Comparison of ENCODE assay signal across 17 mouse cellular contexts in the genomic region with DNA sequence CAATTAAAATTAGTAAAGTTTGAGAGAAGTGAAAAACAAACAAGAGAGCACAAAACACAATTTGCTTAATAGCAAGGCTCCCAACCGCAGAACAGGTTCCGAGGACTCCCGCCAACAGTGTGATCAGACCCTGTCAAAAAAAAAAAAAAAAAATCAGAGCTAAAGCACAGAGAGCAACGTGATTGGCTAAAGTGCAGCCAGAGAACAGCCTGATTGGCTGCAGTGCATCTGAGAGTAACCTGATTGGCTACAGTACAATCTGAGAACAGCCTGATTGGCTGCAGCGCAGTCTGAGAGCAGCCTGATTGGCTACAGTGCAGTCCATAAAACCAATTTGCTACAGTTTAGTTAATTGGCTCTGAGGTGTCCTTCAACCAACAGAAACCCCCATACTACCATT.
"Had no signal": no experiment of that assay in that cellular context is flagged by ENCODE, and none has a peak within 500 bp of the region (broad histone marks: within the 10 kb centered on the region; RNA-seq: fewer than 3 reads in every experiment).

No protein-coding gene starts in this region.

- ATAC-seq: midbrain, embryonic 16.5 days had no signal

- H3K9me3 ChIP-seq: liver, embryonic 13.5 days; midbrain, embryonic 12.5 days; stomach, embryonic 15.5 days had no signal

- H3K27ac ChIP-seq: left cerebral cortex, adult 2 months; liver, embryonic 13.5 days; midbrain, embryonic 12.5 days; stomach, embryonic 15.5 days had no signal

- DNase-seq: kidney, adult 18-20 months; kidney, adult 9 months; kidney, postnatal 14 days; kidney, postnatal 4 days; layer of hippocampus, postnatal 36 days; liver, embryonic 13.5 days; lung, adult 2 months; lung, postnatal 14 days; lung, postnatal 4 days; spleen, adult 18-20 months; thymus, adult 2 months; thymus, postnatal 14 days; thymus, postnatal 4 days had no signal

- H3K27me3 ChIP-seq: liver, embryonic 13.5 days; midbrain, embryonic 12.5 days; stomach, embryonic 15.5 days had no signal

- H3K9ac ChIP-seq: liver, embryonic 13.5 days; midbrain, embryonic 12.5 days; stomach, embryonic 15.5 days had no signal

- H3K36me3 ChIP-seq: liver, embryonic 13.5 days; midbrain, embryonic 12.5 days; stomach, embryonic 15.5 days had no signal

- H3K4me2 ChIP-seq: liver, embryonic 13.5 days; midbrain, embryonic 12.5 days; stomach, embryonic 15.5 days had no signal

- H3K4me1 ChIP-seq: stomach, embryonic 15.5 days had no signal

- H3K4me3 ChIP-seq: left cerebral cortex, adult 2 months; liver, embryonic 13.5 days; midbrain, embryonic 12.5 days; stomach, embryonic 15.5 days had no signal
